Mouse (Mus musculus): Measurements from ENCODE around the gene Inha.

GRCm38 (mm10) chr1:75517984-75518383 is 11.1 kb downstream of the Inha start:
- TF ChIP-seq GATA1 (IDR thresholded peaks at IDR 0.05; ENCODE audit: low read depth, low read length) (no peak), EP300 (IDR thresholded peaks at IDR 0.05; ENCODE audit: low read depth in 1 of 2, low read length in 2 of 2) (no peak), ZKSCAN1 (IDR thresholded peaks at IDR 0.05; ENCODE audit: low read depth, low read length) (no peak), UBTF (IDR thresholded peaks at IDR 0.05; ENCODE audit: borderline replicate concordance, insufficient read depth, low read depth, low read length) (no peak), TBP (IDR thresholded peaks at IDR 0.05; ENCODE audit: low read depth, low read length) (no peak), USF2 (IDR thresholded peaks at IDR 0.05; ENCODE audit: borderline replicate concordance in 1 of 2, insufficient read depth in 1 of 2, low read depth in 1 of 2, low read length in 2 of 2) (no peak), POLR2A (IDR thresholded peaks at IDR 0.05; ENCODE audit: control insufficient read depth in 1 of 2, insufficient read depth in 1 of 2, low read depth in 1 of 2, low read length in 2 of 2, poor library complexity in 1 of 2) (no peak), SMC3 (IDR thresholded peaks at IDR 0.05; ENCODE audit: low read depth, low read length) (no peak), HCFC1 (IDR thresholded peaks at IDR 0.05; ENCODE audit: low read depth, low read length) (no peak), CTCF (IDR thresholded peaks at IDR 0.05 in 2 of 3, conservative IDR thresholded peaks at IDR 0.05 in 1 of 3; ENCODE audit: control insufficient read depth in 1 of 3, insufficient read depth in 1 of 3, low read depth in 2 of 3, low read length in 3 of 3, poor library complexity in 1 of 3, severe bottlenecking in 1 of 3) (no peak), ZMIZ1 (IDR thresholded peaks at IDR 0.05; ENCODE audit: low read depth, low read length) (no peak)
